8 mouse cellular contexts compared by ENCODE assay signal in genomic region chr7:120503891-120504662, GRCm38 (mm10).
A peak's percentile ranks its signal among the peaks of the same experiment; 100 is the strongest.
DNase-seq lines count a peak whose midpoint lies in the region; ATAC-seq and TF ChIP-seq lines count a peak whose summit lies in the region.

No protein-coding gene starts in this region.

- no peaks in the 10 kb centered on the region for H3K27me3 ChIP-seq in lung, postnatal 0 days (replicated peaks; ENCODE audit: insufficient read depth, low read length)
- no peaks in the 10 kb centered on the region for H3K27me3 ChIP-seq in limb, embryonic 11.5 days (ENCODE audit: control insufficient read depth, insufficient read depth, low read length)

- no peak for TF ChIP-seq CTCF in lung, postnatal 0 days (IDR thresholded peaks at IDR 0.05)

- peak overlapping the region; percentile 56 for H3K4me2 ChIP-seq in lung, postnatal 0 days (replicated peaks; ENCODE audit: low read depth, low read length)
- H3K4me2 ChIP-seq in limb, embryonic 11.5 days (ENCODE audit: low read depth, severe bottlenecking) = peak overlapping the region; percentile 69

- no peaks in the 10 kb centered on the region for H3K4me1 ChIP-seq in lung, postnatal 0 days (ENCODE audit: insufficient read depth, low read depth, low read length)
- H3K4me1 ChIP-seq in limb, embryonic 11.5 days (ENCODE audit: control insufficient read depth, insufficient read depth, low read length) = no peaks in the 10 kb centered on the region

- H3K36me3 ChIP-seq in lung, postnatal 0 days (ENCODE audit: insufficient read depth, low read length) = no peaks in the 10 kb centered on the region
- no peaks in the 10 kb centered on the region for H3K36me3 ChIP-seq in limb, embryonic 11.5 days (ENCODE audit: control insufficient read depth, insufficient read depth, low read length)

- 10% methylated on average over 31 of the region's 31 CpGs for WGBS in lung, postnatal 0 days
- 9% methylated on average over 28 of the region's 31 CpGs for WGBS in limb, embryonic 11.5 days

- ATAC-seq in lung, postnatal 0 days = 0 out of 2 replicates have a peak, but pooled peaks have one; percentile 17
- ATAC-seq in limb, embryonic 11.5 days (ENCODE audit: insufficient number of reproducible peaks, low FRiP score, low TSS enrichment, low read depth) = peak; percentile 77; the same call in 1 of the 2 replicates
- no peak for ATAC-seq in inflammation-experienced regulatory T-cells, adult 6 months

- no peak overlapping the region; the same call in 1 of the 2 replicates for H3K4me3 ChIP-seq in lung, postnatal 0 days (ENCODE audit: low read depth, low read length)
- peak overlapping the region; percentile 26 for H3K4me3 ChIP-seq in limb, embryonic 11.5 days (ENCODE audit: low read depth, low read length)

- H3K9me3 ChIP-seq in lung, postnatal 0 days (ENCODE audit: low read length) = no peaks in the 10 kb centered on the region
- no peaks in the 10 kb centered on the region for H3K9me3 ChIP-seq in limb, embryonic 11.5 days (ENCODE audit: control insufficient read depth, low read length)

- no peak overlapping the region for H3K9ac ChIP-seq in lung, postnatal 0 days (replicated peaks; ENCODE audit: low read depth)
- H3K9ac ChIP-seq in limb, embryonic 11.5 days (ENCODE audit: low read length) = peak overlapping the region; percentile 55; the same call in 1 of the 2 replicates

- TF ChIP-seq EP300 in lung, postnatal 0 days (IDR thresholded peaks at IDR 0.05) = no peak

- DNase-seq in cerebellum, postnatal 10 days = peak; percentile 60 to 72
- no peak for DNase-seq in cerebellum, adult 18-20 months
- DNase-seq in lung, postnatal 0 days (ENCODE audit: low spot score) = no peak
- DNase-seq in lung, adult 18-20 months = no peak
- DNase-seq in limb, embryonic 11.5 days (ENCODE audit: low spot score) = peak; percentile 53
- DNase-seq in retina, postnatal 1 day = peak; percentile 62
- DNase-seq in layer of hippocampus, adult 11-12 months (ENCODE audit: low spot score) = no peak

- no peak overlapping the region for H3K27ac ChIP-seq in lung, postnatal 0 days (ENCODE audit: low read length)
- no peak overlapping the region for H3K27ac ChIP-seq in limb, embryonic 11.5 days (replicated peaks; ENCODE audit: low read depth, low read length)

Comparison
In these comparisons a context has a peak if more than half of its experiments do, and no peak if none do; other contexts are left out.
1. DNase-seq: peak in cerebellum, postnatal 10 days (2 of 2), limb, embryonic 11.5 days (single experiment) and retina, postnatal 1 day (single experiment); none in cerebellum, adult 18-20 months (0 of 2), lung, postnatal 0 days (single experiment), lung, adult 18-20 months (0 of 2) and layer of hippocampus, adult 11-12 months (single experiment).